Mouse (Mus musculus) myocyte (in vitro differentiated cells): ENCODE measurements around the gene Cdkl5.

Source experiments
- CEBPB ChIP-seq: IDR thresholded peaks from 2 replicates; pipeline ENCODE4 v1.6.1; 2011; ENCODE audit warnings: mild to moderate bottlenecking, moderate library complexity; ENCODE audit not compliant: poor library complexity, insufficient read depth, severe bottlenecking
- E2F4 ChIP-seq: IDR thresholded peaks from one replicate; pipeline ENCODE4 v1.6.1; 2011; ENCODE audit warnings: mild to moderate bottlenecking, control low read depth, moderate library complexity; ENCODE audit not compliant: insufficient read depth
- MAX ChIP-seq: IDR thresholded peaks from one replicate; pipeline ENCODE4 v1.6.1; 2011; ENCODE audit warnings: low read depth, mild to moderate bottlenecking, control low read depth
- MYOD1 ChIP-seq, 3 experiments: IDR thresholded peaks; one replicate each; pipeline ENCODE4 v1.6.1; 2011; ENCODE audit warnings: control low read depth in 2 of 3, low read depth in 2 of 3, mild to moderate bottlenecking in 2 of 3, moderate library complexity in 1 of 3; ENCODE audit not compliant: insufficient read length in 2 of 3, control insufficient read depth in 1 of 3
- MYOG ChIP-seq, 3 experiments: IDR thresholded peaks; one replicate each; pipeline ENCODE4 v1.6.1; 2011; ENCODE audit warnings: control low read depth in 2 of 3, low read depth in 2 of 3, mild to moderate bottlenecking in 2 of 3; ENCODE audit not compliant: insufficient read length in 2 of 3, control insufficient read depth in 1 of 3, insufficient read depth in 1 of 3
- POLR2A ChIP-seq: IDR thresholded peaks from one replicate; pipeline ENCODE4 v1.6.1; 2011; ENCODE audit warnings: low read depth, mild to moderate bottlenecking, control low read depth, moderate library complexity; ENCODE audit not compliant: insufficient read length
- POLR2AphosphoS2 ChIP-seq: IDR thresholded peaks from one replicate; pipeline ENCODE4 v1.6.1; 2011; ENCODE audit warnings: low read depth, control low read depth; ENCODE audit not compliant: insufficient read length
- SRF ChIP-seq: IDR thresholded peaks from one replicate; pipeline ENCODE4 v1.6.1; 2011; ENCODE audit warnings: low read depth; ENCODE audit not compliant: control insufficient read depth, insufficient read length
- TCF12 ChIP-seq: IDR thresholded peaks from one replicate; pipeline ENCODE4 v1.6.1; 2011; ENCODE audit warnings: mild to moderate bottlenecking, control low read depth; ENCODE audit not compliant: poor library complexity, insufficient read depth, severe bottlenecking
- USF1 ChIP-seq: IDR thresholded peaks from one replicate; pipeline ENCODE4 v1.6.1; 2011; ENCODE audit warnings: low read depth, mild to moderate bottlenecking, control low read depth, moderate library complexity

DNA sequence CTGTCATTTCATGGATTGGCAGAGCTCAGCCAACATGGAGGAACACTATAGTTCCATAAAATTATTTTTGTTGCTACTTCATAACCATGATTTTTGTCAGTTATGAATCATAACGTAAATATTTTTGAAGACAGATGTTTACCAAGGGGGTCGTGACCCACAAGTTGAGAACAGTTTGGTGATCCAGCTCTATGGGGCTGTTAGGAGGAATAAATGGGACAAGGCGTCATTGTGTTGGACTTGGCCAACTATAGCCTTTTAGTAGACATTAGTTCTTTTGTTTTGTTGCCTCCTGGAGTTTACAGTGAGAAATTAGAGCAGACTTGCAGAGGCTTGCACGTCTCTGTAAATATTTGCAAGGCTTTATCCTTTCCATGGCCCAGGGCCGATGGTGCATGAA, 212.2 kb downstream of the Cdkl5 start:
- TF ChIP-seq TCF12 (no peak), POLR2A (no peak), USF1 (no peak), POLR2AphosphoS2 (no peak), E2F4 (no peak), MYOG (IDR thresholded peaks at IDR 0.05; ENCODE audit: control insufficient read depth in 1 of 3, insufficient read depth in 1 of 3, insufficient read length in 2 of 3, low read depth in 2 of 3) (no peak), SRF (no peak), MAX (no peak), MYOD1 (IDR thresholded peaks at IDR 0.05; ENCODE audit: control insufficient read depth in 1 of 3, insufficient read length in 2 of 3, low read depth in 2 of 3) (no peak), CEBPB (no peak)
